Mouse (Mus musculus): Measurements from ENCODE around the gene Pdhb.
A peak's percentile ranks its signal among the peaks of the same experiment; 100 is the strongest.

Pdhb gene

GRCm38 (mm10) chr14:8172507-8173410 is at the start of gene Pdhb:
Gene Pdhb (minus strand): TSS chr14:8173025.
- peak; percentile 86 for DNase-seq (ENCODE audit: low spot score)

- no peak for DNase-seq (ENCODE audit: low spot score)
These were observed 49.7 kb upstream of the Pdhb start for GRCm38 (mm10) chr14:8222561-8222960.

GRCm38 (mm10) chr14:8220912-8221311 is 48.1 kb upstream of the Pdhb start:
- no peak for DNase-seq (ENCODE audit: low spot score)

- DNase-seq (ENCODE audit: low spot score) = no peak
These were observed 47.5 kb upstream of the Pdhb start for GRCm38 (mm10) chr14:8220306-8220705.

- DNase-seq (ENCODE audit: low spot score) = no peak
These were observed 47.1 kb upstream of the Pdhb start for GRCm38 (mm10) chr14:8219876-8220275.

- DNase-seq (ENCODE audit: low spot score) = no peak
These were observed 46.0 kb upstream of the Pdhb start for GRCm38 (mm10) chr14:8218730-8219380.

- DNase-seq (ENCODE audit: low spot score) = no peak
These were observed 45.4 kb upstream of the Pdhb start for GRCm38 (mm10) chr14:8218238-8218637.

- no peak for DNase-seq (ENCODE audit: low spot score)
These were observed 43.3 kb upstream of the Pdhb start for GRCm38 (mm10) chr14:8216100-8216499.

- DNase-seq (ENCODE audit: low spot score) = no peak
These were observed 42.5 kb upstream of the Pdhb start for GRCm38 (mm10) chr14:8215208-8215778.

GRCm38 (mm10) chr14:8214299-8215207 is 41.7 kb upstream of the Pdhb start:
- peak; percentile 52 for DNase-seq (ENCODE audit: low spot score)

GRCm38 (mm10) chr14:8213803-8214224 is 41.0 kb upstream of the Pdhb start, which contains the start of gene Kctd6:
Gene Kctd6 (plus strand): TSS chr14:8214140.
- DNase-seq (ENCODE audit: low spot score) = peak; percentile 96

- DNase-seq (ENCODE audit: low spot score) = no peak
These were observed 40.2 kb upstream of the Pdhb start for GRCm38 (mm10) chr14:8212996-8213395.

GRCm38 (mm10) chr14:8209896-8210295 is 37.1 kb upstream of the Pdhb start:
- DNase-seq (ENCODE audit: low spot score) = no peak

- no peak for DNase-seq (ENCODE audit: low spot score)
These were observed 36.1 kb upstream of the Pdhb start for GRCm38 (mm10) chr14:8208876-8209275.

- DNase-seq (ENCODE audit: low spot score) = no peak
These were observed 34.7 kb upstream of the Pdhb start for GRCm38 (mm10) chr14:8207543-8207942.

GRCm38 (mm10) chr14:8207105-8207504 is 34.3 kb upstream of the Pdhb start:
- no peak for DNase-seq (ENCODE audit: low spot score)

- DNase-seq (ENCODE audit: low spot score) = no peak
These were observed 33.5 kb upstream of the Pdhb start for GRCm38 (mm10) chr14:8206179-8206910.

GRCm38 (mm10) chr14:8201715-8202114 is 28.9 kb upstream of the Pdhb start:
- no peak for DNase-seq (ENCODE audit: low spot score)

- DNase-seq (ENCODE audit: low spot score) = no peak
These were observed 27.9 kb upstream of the Pdhb start for GRCm38 (mm10) chr14:8200769-8201168.

- DNase-seq (ENCODE audit: low spot score) = no peak
These were observed 19.9 kb upstream of the Pdhb start for GRCm38 (mm10) chr14:8192727-8193126.

- DNase-seq (ENCODE audit: low spot score) = no peak
These were observed 18.6 kb upstream of the Pdhb start for GRCm38 (mm10) chr14:8191331-8191965.
